Comparison of ENCODE assay signal across 28 mouse cellular contexts in the genomic region with DNA sequence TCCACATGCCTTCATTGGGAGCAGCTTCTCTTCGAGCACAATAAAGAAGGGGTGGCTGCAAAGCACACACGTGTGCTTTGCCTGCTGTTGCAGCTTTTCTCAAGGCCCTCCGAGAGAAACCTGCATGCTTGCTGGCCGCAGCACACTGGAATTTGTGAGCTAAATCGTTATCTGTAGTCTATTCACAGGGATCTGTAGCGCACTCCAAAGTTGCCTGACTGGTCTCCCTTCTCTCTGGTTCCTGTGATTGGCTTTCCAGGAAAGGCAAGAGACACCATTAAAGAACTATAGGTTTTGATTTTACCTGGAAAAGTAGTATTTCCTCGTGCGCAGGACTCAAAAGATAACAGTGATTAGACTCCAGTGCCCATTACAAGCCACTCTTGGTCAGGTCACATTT. TPM values are rescaled to one million over a fixed set of nuclear protein-coding genes. Genes with fewer than 3 reads are reported as not detected.
DNase-seq lines count a peak whose midpoint lies in the region; ATAC-seq and TF ChIP-seq lines count a peak whose summit lies in the region.
"Had no signal": no experiment of that assay in that cellular context is flagged by ENCODE, and none has a peak within 500 bp of the region (broad histone marks: within the 10 kb centered on the region; RNA-seq: fewer than 3 reads in every experiment).

No protein-coding gene starts in this region.

- DNase-seq in heart, adult 18-20 months: no peak
- DNase-seq in liver, postnatal 0 days: no peak
- DNase-seq in urinary bladder, postnatal 36 days (ENCODE audit: low spot score in 2 of 2): peak; percentile 3 to 11
- DNase-seq in urinary bladder, postnatal 10 days (ENCODE audit: low spot score): no peak
- DNase-seq in stomach, postnatal 0 days (ENCODE audit: low spot score): peak; percentile 23
- no peak for DNase-seq in frontal cortex, adult 2 months (ENCODE audit: extremely low spot score in 1 of 2, low spot score in 1 of 2)
- DNase-seq: B cell, adult 2 months; cerebellum, adult 2 months; cerebellum, postnatal 36 days; kidney, adult 9 months; layer of hippocampus, postnatal 36 days; lung, postnatal 14 days; right cerebral cortex, postnatal 14 days; spleen, adult 18-20 months; thymus, adult 2 months had no signal

- no peaks in the 10 kb centered on the region for H3K27me3 ChIP-seq in heart, embryonic 15.5 days
- no peaks in the 10 kb centered on the region for H3K27me3 ChIP-seq in liver, postnatal 0 days (ENCODE audit: insufficient read depth, low read length)
- H3K27me3 ChIP-seq in liver, embryonic 12.5 days (replicated peaks): no peaks in the 10 kb centered on the region
- no peaks in the 10 kb centered on the region for H3K27me3 ChIP-seq in stomach, postnatal 0 days (ENCODE audit: control insufficient read depth, insufficient read depth, low read length)
- H3K27me3 ChIP-seq: forebrain, embryonic 12.5 days had no signal

- ATAC-seq in heart, embryonic 15.5 days (replicated peaks; ENCODE audit: insufficient number of reproducible peaks, insufficient read depth, low FRiP score, low read depth): no peak
- ATAC-seq in liver, postnatal 0 days: peak; percentile 27; the same call in 1 of the 2 replicates
- no peak for ATAC-seq in liver, embryonic 12.5 days
- ATAC-seq in stomach, postnatal 0 days (ENCODE audit: low FRiP score, low TSS enrichment): peak; percentile 63
- ATAC-seq: hindbrain, postnatal 0 days had no signal

- TF ChIP-seq CTCF in liver, postnatal 0 days (IDR thresholded peaks at IDR 0.05; ENCODE audit: low read depth): no peak
- no peak for TF ChIP-seq CTCF in stomach, postnatal 0 days (IDR thresholded peaks at IDR 0.05; ENCODE audit: low read depth)

- 0 out of 2 replicates have a peak, but pooled peaks cover 4% of the 10 kb centered on the region for H3K4me1 ChIP-seq in heart, embryonic 15.5 days (replicated peaks)
- no peaks in the 10 kb centered on the region for H3K4me1 ChIP-seq in liver, postnatal 0 days (ENCODE audit: insufficient read depth)
- H3K4me1 ChIP-seq in liver, embryonic 12.5 days: no peaks in the 10 kb centered on the region
- no peaks in the 10 kb centered on the region for H3K4me1 ChIP-seq in stomach, postnatal 0 days (replicated peaks; ENCODE audit: control insufficient read depth, insufficient read depth)
- H3K4me1 ChIP-seq: forebrain, embryonic 12.5 days; megakaryocyte, embryonic 14.5 days had no signal

- 33% methylated on average over 8 of the region's 8 CpGs for WGBS in heart, embryonic 15.5 days
- WGBS in liver, postnatal 0 days (ENCODE audit: insufficient replicate concordance): 53% methylated on average over 8 of the region's 8 CpGs
- WGBS in liver, embryonic 12.5 days (ENCODE audit: insufficient replicate concordance): 49% methylated on average over 8 of the region's 8 CpGs
- 50% methylated on average over 8 of the region's 8 CpGs for WGBS in stomach, postnatal 0 days

- TF ChIP-seq EP300 in liver, postnatal 0 days (IDR thresholded peaks at IDR 0.05; ENCODE audit: low read depth): no peak
- TF ChIP-seq EP300 in stomach, postnatal 0 days (optimal IDR thresholded peaks at IDR 0.05): no peak

- no peak overlapping the region for H3K27ac ChIP-seq in heart, embryonic 15.5 days
- no peak overlapping the region for H3K27ac ChIP-seq in liver, postnatal 0 days (ENCODE audit: low read depth)
- no peak overlapping the region for H3K27ac ChIP-seq in liver, embryonic 12.5 days
- H3K27ac ChIP-seq in stomach, postnatal 0 days (replicated peaks): peak overlapping the region; percentile 58; the same call in 1 of the 2 replicates
- H3K27ac ChIP-seq: forebrain, embryonic 12.5 days; hindbrain, postnatal 0 days; layer of hippocampus, adult 2 months had no signal

- H3K9me3 ChIP-seq in heart, embryonic 15.5 days (replicated peaks): no peaks in the 10 kb centered on the region
- no peaks in the 10 kb centered on the region; the same call in 1 of the 2 replicates for H3K9me3 ChIP-seq in liver, postnatal 0 days (ENCODE audit: low read length)
- no peaks in the 10 kb centered on the region for H3K9me3 ChIP-seq in liver, embryonic 12.5 days (replicated peaks)
- H3K9me3 ChIP-seq in stomach, postnatal 0 days (ENCODE audit: control insufficient read depth, low read length): no peaks in the 10 kb centered on the region
- H3K9me3 ChIP-seq: forebrain, embryonic 12.5 days had no signal

- no peak overlapping the region for H3K4me3 ChIP-seq in heart, embryonic 15.5 days
- H3K4me3 ChIP-seq in liver, postnatal 0 days (ENCODE audit: low read depth, low read length): no peak overlapping the region
- H3K4me3 ChIP-seq in liver, embryonic 12.5 days: no peak overlapping the region
- H3K4me3 ChIP-seq in stomach, postnatal 0 days (ENCODE audit: low read depth, low read length): no peak overlapping the region
- H3K4me3 ChIP-seq: forebrain, embryonic 12.5 days; layer of hippocampus, adult 2 months; megakaryocyte, embryonic 14.5 days had no signal

- no peaks in the 10 kb centered on the region for H3K36me3 ChIP-seq in heart, embryonic 15.5 days
- H3K36me3 ChIP-seq in liver, postnatal 0 days (replicated peaks; ENCODE audit: insufficient read depth, low read length): no peaks in the 10 kb centered on the region
- no peaks in the 10 kb centered on the region for H3K36me3 ChIP-seq in liver, embryonic 12.5 days
- H3K36me3 ChIP-seq in stomach, postnatal 0 days (ENCODE audit: control insufficient read depth, insufficient read depth, low read length): no peaks in the 10 kb centered on the region
- H3K36me3 ChIP-seq: forebrain, embryonic 12.5 days had no signal

- H3K9ac ChIP-seq in heart, embryonic 15.5 days: no peak overlapping the region
- H3K9ac ChIP-seq in liver, postnatal 0 days (replicated peaks): no peak overlapping the region
- H3K9ac ChIP-seq in liver, embryonic 12.5 days: no peak overlapping the region
- H3K9ac ChIP-seq in stomach, postnatal 0 days (ENCODE audit: low read length): no peak overlapping the region
- H3K9ac ChIP-seq: forebrain, embryonic 12.5 days had no signal

- peak overlapping the region; percentile 38 for H3K4me2 ChIP-seq in heart, embryonic 15.5 days
- H3K4me2 ChIP-seq in liver, postnatal 0 days (ENCODE audit: low read depth, low read length): no peak overlapping the region
- H3K4me2 ChIP-seq in liver, embryonic 12.5 days: no peak overlapping the region
- no peak overlapping the region for H3K4me2 ChIP-seq in stomach, postnatal 0 days (replicated peaks; ENCODE audit: low read depth)
- H3K4me2 ChIP-seq: forebrain, embryonic 12.5 days had no signal

RNA-seq across cellular contexts. Expression of a gene that starts 22.3 kb away (rescaled TPM):
- not detected in 2 replicates for polyA plus RNA-seq in heart, embryonic 15.5 days (2015; fragmentation: Nextera tagmentation; extraction: Ambion mirVana)
- not detected for total RNA-seq in heart, adult 18-20 months (2021)
- polyA plus RNA-seq in liver, postnatal 0 days (2015; fragmentation: Nextera tagmentation; extraction: Ambion mirVana): not detected in 2 replicates
- not detected in 2 replicates for polyA plus RNA-seq in liver, embryonic 12.5 days (2016; fragmentation: Nextera tagmentation; extraction: Ambion mirVana)
- polyA plus RNA-seq in stomach, postnatal 0 days (2015; fragmentation: Nextera tagmentation; extraction: Ambion mirVana): not detected in 2 replicates
- polyA plus RNA-seq in frontal cortex, adult 2 months (2012; rRNA removed): 0.78 and 3.4 TPM in 2 replicates
- total RNA-seq: adrenal gland, postnatal 36 days; gastrocnemius, adult 8-10 months; granulocyte monocyte progenitor cell, adult 5-6 weeks; hematopoietic stem cell, adult 5-6 weeks; hindbrain, postnatal 0 days; layer of hippocampus, adult 2 months; layer of hippocampus, postnatal 36 days; left cerebral cortex, postnatal 25 days; midbrain, postnatal 0 days; neutrophil, adult 5-6 weeks had no signal
- polyA plus RNA-seq: cerebellum, adult 2 months; forebrain, embryonic 12.5 days; hindbrain, postnatal 0 days; midbrain, postnatal 0 days; thymus, adult 2 months had no signal

Comparison
In these comparisons a context has a peak if more than half of its experiments do, and no peak if none do; other contexts are left out.
1. ATAC-seq: peak in liver, postnatal 0 days (single experiment) and stomach, postnatal 0 days (single experiment); none in heart, embryonic 15.5 days (single experiment) and liver, embryonic 12.5 days (single experiment).
2. DNase-seq: peak in urinary bladder, postnatal 36 days (2 of 2) and stomach, postnatal 0 days (single experiment); none in heart, adult 18-20 months (0 of 2), liver, postnatal 0 days (single experiment), urinary bladder, postnatal 10 days (single experiment) and frontal cortex, adult 2 months (0 of 2).